Mouse (Mus musculus) cerebellum, adult 2 months (tissue): ENCODE measurements around the gene Ext2. TPM values are rescaled to one million over a fixed set of nuclear protein-coding genes. Genes with fewer than 3 reads are reported as not detected.

Experiments used
- DNase-seq, 2 experiments: peaks; one replicate each; pipeline ENCODE4 v3.0.0; 2021
- H3K27ac ChIP-seq: fragments of 200-500 bp; 2 replicates; pipeline ENCODE4 v1.5.1; 2012; ENCODE audit warnings: low read length, control low read depth, inconsistent platforms; ENCODE audit not compliant: insufficient read depth
- H3K27me3 ChIP-seq: fragments of 200-500 bp; 2 replicates; pipeline ENCODE4 v1.6.1; 2012; ENCODE audit warnings: inconsistent platforms, mild to moderate bottlenecking, low read length, moderate library complexity; ENCODE audit not compliant: control insufficient read depth, insufficient read depth
- H3K4me1 ChIP-seq: fragments of 200-500 bp; 2 replicates; pipeline ENCODE4 v1.6.1; 2011; ENCODE audit warnings: low read length; ENCODE audit not compliant: control insufficient read depth, insufficient read depth
- H3K4me3 ChIP-seq: fragments of 200-500 bp; replicated peaks from 2 replicates; pipeline ENCODE3; 2011; ENCODE audit warnings: mild to moderate bottlenecking, low read depth, low read length, control low read depth; ENCODE audit not compliant: insufficient read depth
- CTCF ChIP-seq: fragments of 200-500 bp; IDR thresholded peaks from 2 replicates; pipeline ENCODE4 v1.5.1; 2011; ENCODE audit warnings: low read depth, mild to moderate bottlenecking, control low read depth, low read length, moderate library complexity, borderline replicate concordance; ENCODE audit not compliant: insufficient read depth
- POLR2A ChIP-seq: fragments of 200-500 bp; IDR thresholded peaks from 2 replicates; pipeline ENCODE4 v1.6.1; 2011; ENCODE audit warnings: low read length, control low read depth, borderline replicate concordance; ENCODE audit not compliant: insufficient read depth
- WGBS: fragments of 180-500 bp; shearing (Covaris S2); methylation state at CpG from one replicate; pipeline ENCODE4 v1.1.7; 2018; 5-methylcytosine and 5-hydroxymethylcytosine counted together
- polyA plus RNA-seq: library from polyadenylated mRNA; depleted of rRNA; stranded (reverse); fragments of >200 nt; gene quantifications from 2 replicates; pipeline ENCODE4 v1.2.3, GENCODE M21; 2012

Ext2 gene
- polyA plus RNA-seq, 1 experiment, result 40.1 TPM

DNA sequence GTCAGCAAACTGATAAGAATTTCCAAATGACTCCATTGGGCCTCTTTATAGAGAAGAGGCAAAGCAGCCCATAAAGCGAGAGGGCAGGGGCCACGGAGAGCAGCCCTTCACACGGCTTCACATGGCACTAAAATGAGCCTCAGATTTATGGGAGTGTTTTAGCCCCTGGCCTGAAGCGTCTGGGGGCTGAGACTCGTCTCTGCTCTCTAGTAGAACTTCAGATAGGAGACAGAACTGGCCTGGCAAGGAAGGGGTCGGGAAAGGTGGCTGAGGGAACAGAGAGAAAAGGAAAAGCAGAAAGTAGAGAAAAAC, 42.5 kb downstream of the Ext2 start:
- TF ChIP-seq CTCF (no peak), POLR2A (no peak)
- 79% methylated on average over 6 of the region's 6 CpGs for WGBS
- no peaks in the 10 kb centered on the region for H3K27me3 ChIP-seq

DNA sequence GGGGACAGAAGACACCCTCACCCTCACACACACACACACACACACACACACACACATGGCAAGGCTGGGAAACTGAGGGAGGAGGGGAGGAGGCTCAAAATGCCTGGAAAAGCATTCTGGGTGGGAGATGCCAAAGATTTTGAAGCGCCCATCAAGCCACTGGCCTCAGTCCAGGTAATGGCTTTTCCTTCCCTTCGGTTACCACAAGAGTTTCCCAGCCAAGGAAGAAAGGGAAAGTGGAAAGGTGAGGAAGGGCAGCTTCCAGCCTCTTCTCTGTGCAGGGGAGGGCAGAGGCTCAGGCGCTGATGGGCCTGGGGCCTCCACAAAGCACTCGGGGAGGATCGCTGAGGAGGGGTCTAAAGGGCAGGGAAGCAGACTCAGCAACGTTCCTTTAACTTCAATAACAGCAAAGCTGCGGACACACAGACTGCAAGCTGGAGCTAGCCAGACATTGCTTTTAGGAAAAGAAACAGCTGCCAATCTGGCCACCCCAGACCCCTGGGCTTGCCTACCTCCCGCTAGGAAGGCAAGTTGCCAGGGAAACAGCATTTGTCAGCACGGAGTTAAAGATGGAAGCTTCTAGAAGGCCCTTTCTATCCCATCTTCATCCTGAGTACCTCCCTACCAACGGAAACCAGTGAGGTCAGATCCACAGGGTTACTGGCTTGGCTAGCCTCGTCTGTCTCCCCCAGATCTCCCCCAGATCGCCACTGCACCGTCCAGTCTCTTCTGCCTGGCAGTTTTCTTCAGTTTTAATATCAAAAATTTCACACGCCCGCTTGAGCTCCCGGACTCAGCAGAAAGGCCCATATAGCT, 43.1 kb downstream of the Ext2 start:
- peaks cover 27% of the 10 kb centered on the region for H3K4me1 ChIP-seq
- no peak overlapping the region for H3K4me3 ChIP-seq
- H3K27me3 ChIP-seq, result no peaks in the 10 kb centered on the region
- DNase-seq, result peak in 1 of 2 experiments; percentile 31
- no peak overlapping the region for H3K27ac ChIP-seq
- WGBS, result 48% methylated on average over 16 of the region's 16 CpGs
- TF ChIP-seq CTCF (no peak), POLR2A (no peak)

More for the DNA sequence above, 42.5 kb downstream of the Ext2 start:
- DNase-seq, result no peak
- Histone ChIP-seq H3K27ac (no peak overlapping the region), H3K4me1 (peaks cover 31% of the 10 kb centered on the region), H3K4me3 (no peak overlapping the region)

DNA sequence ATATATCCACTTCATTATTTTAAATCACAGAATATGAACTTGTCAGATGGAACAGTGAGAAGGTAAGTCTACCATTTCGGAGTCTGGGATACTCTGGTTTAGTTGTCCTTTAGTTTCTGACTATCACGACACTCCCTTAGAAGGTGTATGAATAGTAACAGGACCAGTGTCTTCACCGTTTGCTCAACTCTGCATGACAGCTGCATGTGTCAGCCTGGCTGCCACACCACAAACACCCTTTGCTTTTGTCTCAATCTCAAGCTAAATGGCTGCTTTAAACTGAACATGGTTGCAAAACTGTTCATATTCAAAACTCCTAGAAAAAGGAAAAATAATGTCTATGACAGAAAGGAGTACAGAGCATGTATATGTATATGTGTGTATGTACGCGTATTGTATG, 43.8 kb downstream of the Ext2 start:
- no peak overlapping the region for H3K4me3 ChIP-seq
- 82% methylated on average over 5 of the region's 5 CpGs for WGBS
- no peak for TF ChIP-seq POLR2A
- H3K4me1 ChIP-seq, result peaks cover 22% of the 10 kb centered on the region
- H3K27ac ChIP-seq, result no peak overlapping the region
- DNase-seq, result no peak
- H3K27me3 ChIP-seq, result no peaks in the 10 kb centered on the region

DNA sequence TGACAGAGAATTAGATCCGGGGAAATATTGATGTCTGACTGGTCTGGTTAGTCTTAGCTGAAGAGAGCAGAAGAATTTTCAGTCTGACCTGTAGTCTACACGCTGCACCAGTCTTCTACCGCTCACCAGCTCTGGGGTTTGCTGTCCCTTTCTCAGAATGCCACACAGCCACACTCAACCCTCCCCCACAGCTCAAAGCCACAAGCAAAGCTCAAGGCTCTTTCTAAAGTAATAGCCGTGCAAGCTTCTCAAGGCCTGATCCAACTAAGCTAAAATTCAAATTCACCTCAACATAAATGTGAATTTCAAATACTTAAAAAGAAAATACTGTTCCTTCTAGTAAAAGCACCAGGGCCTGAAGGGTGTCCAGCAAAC, 45.3 kb downstream of the Ext2 start:
- DNase-seq, result peak in 1 of 2 experiments; percentile 5
- 95% methylated on average over 4 of the region's 4 CpGs for WGBS
- no peaks in the 10 kb centered on the region for H3K27me3 ChIP-seq
- peaks cover 31% of the 10 kb centered on the region for H3K4me1 ChIP-seq
- TF ChIP-seq POLR2A, result no peak
- TF ChIP-seq CTCF, result no peak
- no peak overlapping the region for H3K27ac ChIP-seq
- H3K4me3 ChIP-seq, result no peak overlapping the region

DNA sequence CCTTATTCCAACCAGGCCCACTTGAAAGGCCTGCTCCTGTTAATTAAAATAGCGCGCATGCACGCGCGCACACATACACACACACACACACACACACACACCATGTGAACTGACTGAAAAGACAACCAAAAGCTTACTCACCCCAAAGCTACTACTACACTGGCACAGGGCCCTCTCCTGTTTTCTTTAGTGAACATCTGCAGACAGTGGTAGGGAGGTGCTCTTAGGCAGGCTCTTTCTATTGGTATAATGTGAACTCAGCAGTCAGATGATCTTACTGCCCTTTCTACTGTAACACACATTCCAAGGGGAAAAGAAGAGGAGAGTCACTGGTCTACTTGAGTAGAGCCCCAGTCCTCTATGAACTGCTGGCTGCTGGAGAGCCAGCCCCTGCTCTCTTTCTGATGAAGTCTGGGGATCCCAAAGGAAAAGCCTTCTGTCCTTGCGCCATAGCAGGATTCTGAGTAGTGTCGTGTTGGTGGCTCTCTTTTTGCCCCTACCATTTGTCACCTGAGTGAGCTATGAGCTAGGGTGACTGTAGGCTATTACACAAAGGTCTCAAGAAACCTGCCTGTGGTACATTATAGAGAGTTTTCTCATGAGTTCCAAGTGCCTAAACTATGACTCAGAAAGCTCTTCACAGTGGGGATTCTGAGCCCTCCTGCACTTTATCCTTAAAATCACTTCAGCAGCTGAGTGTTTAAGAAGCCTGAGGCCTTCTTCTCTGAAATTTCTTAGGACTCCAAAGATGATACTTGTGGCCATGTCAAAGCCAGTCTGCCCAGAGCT, 45.9 kb downstream of the Ext2 start:
- no peak overlapping the region for H3K4me3 ChIP-seq
- peak in 1 of 2 experiments; percentile 7 for DNase-seq
- WGBS, result 93% methylated on average over 7 of the region's 7 CpGs
- no peak overlapping the region for H3K27ac ChIP-seq
- H3K27me3 ChIP-seq, result no peaks in the 10 kb centered on the region
- peaks cover 25% of the 10 kb centered on the region for H3K4me1 ChIP-seq
- TF ChIP-seq CTCF (no peak), POLR2A (no peak)

DNA sequence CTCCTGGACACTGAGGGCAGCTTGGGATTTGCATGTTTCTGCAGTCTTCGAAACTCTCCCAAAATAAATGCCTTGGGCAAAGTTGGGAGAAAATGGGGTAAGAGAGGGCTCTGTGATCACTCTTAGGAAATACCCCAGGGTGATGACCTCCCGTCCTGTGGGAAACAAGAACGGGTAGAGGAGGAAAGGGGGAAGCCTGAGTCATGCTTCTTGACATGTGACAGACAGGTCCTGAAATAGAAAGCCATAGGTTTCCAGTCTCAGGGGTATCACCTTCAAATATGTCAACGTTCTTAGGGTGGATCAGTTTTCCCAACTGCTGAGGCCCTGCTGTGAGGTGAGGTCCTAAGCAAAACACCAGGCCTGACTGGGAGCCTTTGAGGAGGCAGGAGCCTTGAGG, 46.9 kb downstream of the Ext2 start:
- TF ChIP-seq CTCF (no peak), POLR2A (no peak)
- Histone ChIP-seq H3K4me3 (no peak overlapping the region), H3K4me1 (peaks cover 23% of the 10 kb centered on the region), H3K27me3 (no peaks in the 10 kb centered on the region), H3K27ac (no peak overlapping the region)
- WGBS, result 62% methylated on average over 4 of the region's 4 CpGs
- DNase-seq, result peak in 1 of 2 experiments; percentile 9

DNA sequence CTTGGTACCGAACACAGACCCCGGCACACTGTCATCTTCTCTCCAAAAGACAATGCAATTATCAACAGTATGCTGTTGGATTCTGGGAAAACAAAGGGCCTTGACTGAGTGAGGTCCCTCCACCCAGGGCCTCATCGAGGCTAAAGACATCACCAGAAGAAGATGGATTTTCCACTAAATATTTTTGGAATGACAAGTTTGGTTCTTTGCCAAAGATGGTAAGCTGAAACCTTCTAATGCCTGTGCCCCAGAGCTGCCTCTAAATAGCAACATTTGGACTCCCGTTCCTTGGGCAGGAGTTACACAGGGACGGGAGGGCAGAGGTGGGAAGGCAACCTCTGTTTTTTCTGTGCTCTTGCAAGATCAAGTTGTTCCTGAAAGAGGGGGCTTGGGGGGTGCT, 47.4 kb downstream of the Ext2 start:
- H3K4me1 ChIP-seq, result peaks cover 23% of the 10 kb centered on the region
- TF ChIP-seq CTCF, result no peak
- H3K27me3 ChIP-seq, result no peaks in the 10 kb centered on the region
- no peak overlapping the region for H3K27ac ChIP-seq
- DNase-seq, result peak in 1 of 2 experiments; percentile 6
- H3K4me3 ChIP-seq, result no peak overlapping the region
- WGBS, result 56% methylated on average over 5 of the region's 5 CpGs

DNA sequence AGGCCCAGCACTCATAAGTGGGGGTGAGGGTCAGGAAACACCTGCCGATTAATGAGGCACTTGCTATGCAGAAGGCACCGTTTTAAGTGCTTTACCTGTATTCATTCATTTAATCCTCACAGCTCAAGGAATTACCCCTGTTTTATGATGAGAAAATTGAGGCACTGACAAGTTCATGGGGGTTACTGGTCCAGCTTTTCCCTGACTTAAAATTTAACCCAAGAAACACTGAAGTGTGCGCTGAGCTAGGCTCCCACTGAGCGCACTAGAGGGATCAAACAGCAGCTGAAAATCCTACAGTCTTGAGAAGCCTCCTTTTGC, 49.6 kb downstream of the Ext2 start:
- 46% methylated on average over 4 of the region's 4 CpGs for WGBS
- H3K27ac ChIP-seq, result no peak overlapping the region
- H3K4me3 ChIP-seq, result no peak overlapping the region
- peaks cover 15% of the 10 kb centered on the region for H3K4me1 ChIP-seq
- peak in 1 of 2 experiments; percentile 8 for DNase-seq
- TF ChIP-seq POLR2A, result no peak
- no peaks in the 10 kb centered on the region for H3K27me3 ChIP-seq
